Comparison of ENCODE assay signal across 8 mouse cellular contexts in the genomic region with DNA sequence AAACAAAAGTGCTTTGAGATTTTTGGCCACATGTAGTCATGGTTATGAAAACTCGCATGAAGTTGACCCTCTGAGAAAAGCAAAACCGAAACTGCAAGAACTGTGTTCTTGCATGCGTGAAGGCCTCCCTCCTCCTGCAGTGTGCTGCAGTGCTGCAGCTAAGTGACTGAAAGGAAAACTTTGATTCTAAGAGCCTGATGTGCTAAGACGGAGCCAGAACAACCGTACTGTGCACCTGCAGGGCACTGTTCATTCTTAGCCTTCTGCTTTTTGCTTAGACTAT. TPM values are rescaled to one million over a fixed set of nuclear protein-coding genes. Genes with fewer than 3 reads are reported as not detected.
DNase-seq lines count a peak whose midpoint lies in the region; ATAC-seq lines count a peak whose summit lies in the region.

No protein-coding gene starts in this region.

- peak overlapping the region; percentile 90 for H3K4me2 ChIP-seq in embryonic facial prominence, embryonic 11.5 days (ENCODE audit: low read depth, low read length)
- H3K4me2 ChIP-seq in hindbrain, embryonic 13.5 days, result peak overlapping the region; percentile 97
- H3K4me2 ChIP-seq in liver, embryonic 12.5 days, result peak overlapping the region; percentile 90
- peak overlapping the region; percentile 91 for H3K4me2 ChIP-seq in neural tube, embryonic 12.5 days (replicated peaks)

- H3K9me3 ChIP-seq in erythroblast, embryonic 14.5 days (ENCODE audit: control insufficient read depth, low read length), result no peaks in the 10 kb centered on the region
- no peaks in the 10 kb centered on the region for H3K9me3 ChIP-seq in embryonic facial prominence, embryonic 11.5 days (replicated peaks; ENCODE audit: control insufficient read depth, low read length)
- no peaks in the 10 kb centered on the region for H3K9me3 ChIP-seq in hindbrain, embryonic 13.5 days
- H3K9me3 ChIP-seq in liver, embryonic 12.5 days (replicated peaks), result no peaks in the 10 kb centered on the region
- H3K9me3 ChIP-seq in neural tube, embryonic 12.5 days, result no peaks in the 10 kb centered on the region

- DNase-seq in embryonic facial prominence, embryonic 11.5 days (ENCODE audit: low spot score), result peak; percentile 26
- DNase-seq in cerebellum, postnatal 25 days, result no peak
- DNase-seq in cerebellum, postnatal 10 days, result no peak

- peaks cover 7% of the 10 kb centered on the region for H3K4me1 ChIP-seq in erythroblast, embryonic 14.5 days (ENCODE audit: control insufficient read depth)
- H3K4me1 ChIP-seq in embryonic facial prominence, embryonic 11.5 days (ENCODE audit: control insufficient read depth, insufficient read depth, low read length), result no peaks in the 10 kb centered on the region
- H3K4me1 ChIP-seq in hindbrain, embryonic 13.5 days (replicated peaks), result peaks cover 16% of the 10 kb centered on the region
- H3K4me1 ChIP-seq in liver, embryonic 12.5 days, result peaks cover 10% of the 10 kb centered on the region; the same call in 1 of the 2 replicates
- peaks cover 6% of the 10 kb centered on the region; the same call in 1 of the 2 replicates for H3K4me1 ChIP-seq in neural tube, embryonic 12.5 days

- no peak overlapping the region for H3K9ac ChIP-seq in embryonic facial prominence, embryonic 11.5 days (replicated peaks; ENCODE audit: low read length)
- H3K9ac ChIP-seq in hindbrain, embryonic 13.5 days, result peak overlapping the region; percentile 40; the same call in 1 of the 2 replicates
- peak overlapping the region; percentile 61; the same call in 1 of the 2 replicates for H3K9ac ChIP-seq in liver, embryonic 12.5 days
- no peak overlapping the region for H3K9ac ChIP-seq in neural tube, embryonic 12.5 days

- no peak overlapping the region for H3K27ac ChIP-seq in embryonic facial prominence, embryonic 11.5 days (replicated peaks; ENCODE audit: low read depth, low read length)
- H3K27ac ChIP-seq in hindbrain, embryonic 13.5 days, result no peak overlapping the region
- no peak overlapping the region for H3K27ac ChIP-seq in liver, embryonic 12.5 days
- H3K27ac ChIP-seq in neural tube, embryonic 12.5 days, result no peak overlapping the region

- whole genome bisulfite sequencing in embryonic facial prominence, embryonic 11.5 days, result 14% methylated on average over 5 of the region's 5 CpGs
- WGBS in hindbrain, embryonic 13.5 days, result 7% methylated on average over 5 of the region's 5 CpGs
- WGBS in liver, embryonic 12.5 days (ENCODE audit: insufficient replicate concordance), result 21% methylated on average over 5 of the region's 5 CpGs
- WGBS in neural tube, embryonic 12.5 days, result 15% methylated on average over 5 of the region's 5 CpGs

- peaks cover 39% of the 10 kb centered on the region for H3K27me3 ChIP-seq in erythroblast, embryonic 14.5 days (ENCODE audit: control insufficient read depth)
- no peaks in the 10 kb centered on the region for H3K27me3 ChIP-seq in embryonic facial prominence, embryonic 11.5 days (ENCODE audit: control insufficient read depth, insufficient read depth, low read length)
- H3K27me3 ChIP-seq in hindbrain, embryonic 13.5 days, result peaks cover 39% of the 10 kb centered on the region
- peaks cover 52% of the 10 kb centered on the region for H3K27me3 ChIP-seq in liver, embryonic 12.5 days (replicated peaks)
- H3K27me3 ChIP-seq in neural tube, embryonic 12.5 days (replicated peaks), result peaks cover 17% of the 10 kb centered on the region

- no peaks in the 10 kb centered on the region for H3K36me3 ChIP-seq in erythroblast, embryonic 14.5 days (ENCODE audit: control insufficient read depth)
- no peaks in the 10 kb centered on the region for H3K36me3 ChIP-seq in embryonic facial prominence, embryonic 11.5 days (replicated peaks; ENCODE audit: control insufficient read depth, insufficient read depth, low read depth, low read length)
- no peaks in the 10 kb centered on the region for H3K36me3 ChIP-seq in hindbrain, embryonic 13.5 days
- no peaks in the 10 kb centered on the region for H3K36me3 ChIP-seq in liver, embryonic 12.5 days
- no peaks in the 10 kb centered on the region for H3K36me3 ChIP-seq in neural tube, embryonic 12.5 days

- no peak for ATAC-seq in erythroblast, adult 5-6 weeks (replicated peaks; ENCODE audit: low FRiP score, poor library complexity, severe bottlenecking)
- no peak for ATAC-seq in embryonic facial prominence, embryonic 11.5 days (replicated peaks; ENCODE audit: insufficient number of reproducible peaks, low FRiP score, low TSS enrichment, low read depth)
- no peak for ATAC-seq in hindbrain, embryonic 13.5 days (ENCODE audit: low FRiP score)
- no peak for ATAC-seq in liver, embryonic 12.5 days
- no peak for ATAC-seq in neural tube, embryonic 12.5 days (ENCODE audit: low FRiP score, low read depth)

- peak overlapping the region; percentile 62 for H3K4me3 ChIP-seq in erythroblast, embryonic 14.5 days (replicated peaks)
- H3K4me3 ChIP-seq in embryonic facial prominence, embryonic 11.5 days (ENCODE audit: low read depth, low read length), result peak overlapping the region; percentile 54
- peak overlapping the region; percentile 62 for H3K4me3 ChIP-seq in hindbrain, embryonic 13.5 days
- peak overlapping the region; percentile 62 for H3K4me3 ChIP-seq in liver, embryonic 12.5 days
- no peak overlapping the region for H3K4me3 ChIP-seq in neural tube, embryonic 12.5 days

RNA-seq across cellular contexts. Expression of a gene that starts 0.5 kb away (rescaled TPM):
- 0.03 TPM in 2 replicates for polyA plus RNA-seq in erythroblast, embryonic 14.5 days (2012)
- 1.5 and 16.9 TPM in 2 replicates for total RNA-seq in erythroblast, adult 5-6 weeks (2015; ENCODE audit: low replicate concordance)
- 1.6 and 2.6 TPM in 2 replicates for total RNA-seq in erythroblast, adult 5-6 weeks (2017; ENCODE audit: low replicate concordance)
- 1.9 and 2.3 TPM in 2 replicates for polyA plus RNA-seq in embryonic facial prominence, embryonic 11.5 days (2014; fragmentation: Nextera tagmentation; extraction: Ambion mirVana)
- 2.4 TPM in 2 replicates for polyA plus RNA-seq in hindbrain, embryonic 13.5 days (2015; fragmentation: Nextera tagmentation; extraction: Ambion mirVana)
- polyA plus RNA-seq in liver, embryonic 12.5 days (2016; fragmentation: Nextera tagmentation; extraction: Ambion mirVana), result 1.9 and 2.2 TPM in 2 replicates
- 3.3 and 3.5 TPM in 2 replicates for polyA plus RNA-seq in neural tube, embryonic 12.5 days (2016; fragmentation: Nextera tagmentation; extraction: Ambion mirVana)

RNA-seq across cellular contexts. Expression of a gene that starts 19.9 kb away (rescaled TPM):
- 0.01 and 0.19 TPM in 2 replicates for polyA plus RNA-seq in erythroblast, embryonic 14.5 days (2012)
- total RNA-seq in erythroblast, adult 5-6 weeks (2015; ENCODE audit: low replicate concordance), result 0.63 and 0.96 TPM in 2 replicates
- 0.98 and 4.8 TPM in 2 replicates for total RNA-seq in erythroblast, adult 5-6 weeks (2017; ENCODE audit: low replicate concordance)
- polyA plus RNA-seq in embryonic facial prominence, embryonic 11.5 days (2014; fragmentation: Nextera tagmentation; extraction: Ambion mirVana), result 10.5 and 13.0 TPM in 2 replicates
- 14.8 and 15.3 TPM in 2 replicates for polyA plus RNA-seq in hindbrain, embryonic 13.5 days (2015; fragmentation: Nextera tagmentation; extraction: Ambion mirVana)
- 6.9 and 7.4 TPM in 2 replicates for polyA plus RNA-seq in liver, embryonic 12.5 days (2016; fragmentation: Nextera tagmentation; extraction: Ambion mirVana)
- 14.3 and 15.4 TPM in 2 replicates for polyA plus RNA-seq in neural tube, embryonic 12.5 days (2016; fragmentation: Nextera tagmentation; extraction: Ambion mirVana)

Comparison
In these comparisons a context has a peak if more than half of its experiments do, and no peak if none do; other contexts are left out.
1. H3K9ac ChIP-seq: peak in hindbrain, embryonic 13.5 days (single experiment) and liver, embryonic 12.5 days (single experiment); none in embryonic facial prominence, embryonic 11.5 days (single experiment) and neural tube, embryonic 12.5 days (single experiment).
2. Peak in every context shown above with its lines, with median percentiles within 50 percentile points of each other: H3K4me2 ChIP-seq.